Mouse (Mus musculus) ES-E14 (cell line): ENCODE results near the gene Pafah2.

Experiments used
- CHD2 ChIP-seq: IDR thresholded peaks from 2 replicates; pipeline ENCODE4 v1.6.1; 2014; ENCODE audit warnings: mild to moderate bottlenecking, low read depth, low read length, inconsistent platforms
- HCFC1 ChIP-seq: IDR thresholded peaks from 2 replicates; pipeline ENCODE4 v1.6.1; 2012; ENCODE audit warnings: low read length, inconsistent platforms, borderline replicate concordance; ENCODE audit not compliant: insufficient read depth
- MAFK ChIP-seq: IDR thresholded peaks from 2 replicates; pipeline ENCODE4 v1.6.1; 2014; ENCODE audit warnings: mild to moderate bottlenecking, low read depth, low read length, inconsistent platforms; ENCODE audit not compliant: insufficient read depth

- TF ChIP-seq HCFC1: no peak
- TF ChIP-seq MAFK: no peak
- no peak for TF ChIP-seq CHD2
Measured at GRCm38 (mm10) chr4:134352261-134352707, 43.8 kb upstream of the Pafah2 start.
